Mouse (Mus musculus) right cerebral cortex, postnatal 25 days (tissue): ENCODE data around the gene Olfr569.

Source experiments
- DNase-seq: peaks from one replicate; pipeline ENCODE4 v3.0.0; 2022

The Olfr569 gene

GRCm38 (mm10) chr7:102890782-102891181 is at the start of gene Olfr569:
Olfr569 (minus strand) TSS chr7:102890882.
- no peak for DNase-seq

GRCm38 (mm10) chr7:102927105-102927504 is 36.4 kb upstream of the Olfr569 start:
- no peak for DNase-seq

DNA sequence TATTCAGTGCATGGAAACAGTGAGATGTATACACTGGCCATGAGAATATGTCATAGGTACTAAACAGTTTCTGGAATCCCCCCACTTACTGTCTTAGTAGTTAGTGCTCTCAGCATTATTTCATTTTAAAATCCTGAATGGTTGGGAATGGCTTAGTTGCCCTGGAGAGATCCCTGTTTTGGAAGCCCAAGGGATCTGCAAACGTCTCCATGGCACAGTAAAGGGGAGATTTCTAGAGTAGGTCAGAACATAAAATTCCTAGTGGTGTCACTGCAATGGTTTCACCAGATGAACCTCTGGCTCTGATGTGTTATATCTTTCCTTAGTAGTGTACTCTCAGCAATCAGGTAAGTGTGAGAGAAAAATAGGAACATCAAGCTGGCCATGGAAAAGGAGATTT is 33.4 kb upstream of the Olfr569 start, which contains the start of gene Olfr572:
Gene Olfr572, plus strand, starts transcription at position 301 of the 400 bp plus-strand sequence.
- no peak for DNase-seq

DNA sequence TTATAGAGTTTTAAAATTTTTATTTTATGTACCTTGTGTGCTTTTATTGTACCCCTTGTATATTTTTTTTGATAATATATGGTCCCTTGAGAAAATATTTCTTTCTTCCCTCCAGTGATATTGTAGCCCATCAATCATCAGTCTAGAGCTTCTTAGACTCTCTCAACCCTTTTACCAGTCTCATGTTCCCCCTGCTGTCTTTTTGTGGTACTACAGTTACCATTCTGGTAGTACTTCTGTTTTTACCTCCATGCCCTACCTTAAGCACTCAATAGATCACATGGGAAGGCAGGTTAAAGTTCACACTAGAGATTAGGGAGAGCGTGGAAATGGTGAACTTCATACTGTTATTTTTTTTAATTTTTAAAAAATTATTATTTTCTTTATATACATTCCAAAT is 28.9 kb upstream of the Olfr569 start:
- no peak for DNase-seq

- no peak for DNase-seq
Measured at GRCm38 (mm10) chr7:102917032-102917875, 26.6 kb upstream of the Olfr569 start, which contains the start of gene Olfr571. Olfr571 (minus strand) TSS chr7:102917536.

GRCm38 (mm10) chr7:102916405-102916804 is 25.7 kb upstream of the Olfr569 start:
- no peak for DNase-seq

DNA sequence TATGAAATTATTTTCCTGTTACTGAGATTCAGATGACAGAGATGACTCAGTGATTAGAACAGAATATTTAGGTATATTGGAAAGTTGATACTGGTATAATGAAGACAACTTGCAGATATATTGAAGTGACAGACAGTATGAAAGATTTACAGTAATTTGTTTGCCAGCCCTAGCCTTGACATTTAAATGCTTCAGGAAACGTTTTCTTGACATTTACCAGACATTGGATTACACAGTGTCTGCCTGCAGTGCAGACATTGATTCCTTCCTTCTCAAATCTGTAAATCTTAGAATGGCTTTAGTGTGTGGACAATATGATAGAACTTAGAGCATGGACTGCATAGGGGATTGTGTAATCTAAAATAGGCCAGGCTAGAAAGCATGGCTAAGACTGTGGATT is 24.6 kb upstream of the Olfr569 start:
- DNase-seq: no peak

DNA sequence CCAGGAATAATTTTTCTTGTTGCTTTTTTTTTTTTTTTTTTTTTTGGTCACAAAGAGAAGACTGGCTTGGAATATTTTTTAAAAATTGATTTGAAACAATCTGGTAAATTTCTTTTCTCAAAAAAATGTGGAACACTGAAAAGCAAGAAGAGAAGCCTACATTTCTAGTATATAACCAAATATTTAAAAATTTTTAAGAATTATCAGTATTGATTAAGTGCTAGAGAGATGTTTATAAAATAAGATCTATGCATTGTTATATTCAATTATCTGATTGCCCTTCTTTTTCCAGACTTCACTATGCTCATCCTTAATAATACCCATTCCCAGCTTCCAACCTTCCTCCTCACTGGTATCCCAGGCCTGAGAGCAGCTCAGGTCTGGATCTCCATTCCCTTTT is 13.9 kb downstream of the Olfr569 start, which contains the start of gene Olfr568:
Gene Olfr568, plus strand, starts transcription at position 301 of the 400 bp plus-strand sequence.
- no peak for DNase-seq

- DNase-seq: no peak
Measured at GRCm38 (mm10) chr7:102858665-102859064, 32.0 kb downstream of the Olfr569 start, which contains the start of gene Olfr566. Olfr566 (minus strand) TSS chr7:102858765.

GRCm38 (mm10) chr7:102855807-102856206 is 34.9 kb downstream of the Olfr569 start:
- no peak for DNase-seq
